Mouse (Mus musculus) heart, postnatal 25 days (tissue): ENCODE results near the gene Mon2. TPM values are rescaled to one million over a fixed set of nuclear protein-coding genes. Genes with fewer than 3 reads are reported as not detected.

Source experiments
- DNase-seq: peaks from one replicate; pipeline ENCODE4 v3.0.0; 2022; ENCODE audit warnings: low spot score
- intact Hi-C: fragments of 180-260 bp; cut with DNase I; formaldehyde crosslinking; loops from one replicate; pipeline ENCODE4 v1.15.1; 2025
- total RNA-seq, 2 experiments: library from RNA; stranded (reverse); gene quantifications; 2 replicates each; pipeline ENCODE4 v1.2.3; 2021

Gene Mon2
- 10 to 100 TPM; 38.1 to 38.4 TPM for total RNA-seq

DNA sequence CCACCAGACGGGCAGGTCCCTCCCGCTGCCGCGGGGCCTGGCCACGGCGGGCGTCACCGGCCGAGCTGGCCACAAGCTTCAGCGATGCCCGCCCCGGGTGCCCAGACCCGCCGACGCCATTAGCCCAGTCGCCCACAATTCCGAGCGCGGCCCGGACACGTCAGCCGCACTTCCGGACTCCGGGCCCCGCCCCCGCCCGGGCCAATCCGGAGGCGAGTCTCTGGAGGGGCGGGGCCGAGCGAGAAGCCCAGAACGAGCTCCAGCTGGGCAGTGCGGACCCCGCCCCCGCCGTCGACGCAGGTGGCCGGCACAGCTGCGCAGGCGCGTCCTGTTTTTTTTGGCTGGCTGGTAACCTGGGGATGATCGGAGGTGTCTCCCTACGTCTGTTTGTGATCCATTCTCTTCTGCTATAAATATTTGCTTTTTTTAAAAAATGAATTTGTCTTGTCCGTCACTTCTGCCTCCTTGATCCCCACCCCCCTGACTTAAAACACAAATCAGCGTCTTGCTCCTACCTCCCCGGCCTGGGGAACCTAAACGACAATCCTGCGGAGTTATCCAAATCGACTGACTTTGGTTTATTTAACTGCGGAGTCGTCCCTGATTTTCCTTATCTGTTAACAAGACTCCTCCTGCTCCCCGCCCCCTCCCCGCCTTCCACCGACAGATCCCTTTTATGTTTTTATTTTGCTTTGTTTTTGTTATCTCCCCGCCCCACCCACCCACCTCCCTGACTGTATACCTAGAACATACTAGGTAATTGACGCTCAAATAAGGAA lies at the start of gene Mon2:
Gene Mon2 (minus strand): TSS at position 261 of the 779 bp plus-strand sequence.
- intact Hi-C loops = no loop called here
- peak; percentile 93 for DNase-seq

DNA sequence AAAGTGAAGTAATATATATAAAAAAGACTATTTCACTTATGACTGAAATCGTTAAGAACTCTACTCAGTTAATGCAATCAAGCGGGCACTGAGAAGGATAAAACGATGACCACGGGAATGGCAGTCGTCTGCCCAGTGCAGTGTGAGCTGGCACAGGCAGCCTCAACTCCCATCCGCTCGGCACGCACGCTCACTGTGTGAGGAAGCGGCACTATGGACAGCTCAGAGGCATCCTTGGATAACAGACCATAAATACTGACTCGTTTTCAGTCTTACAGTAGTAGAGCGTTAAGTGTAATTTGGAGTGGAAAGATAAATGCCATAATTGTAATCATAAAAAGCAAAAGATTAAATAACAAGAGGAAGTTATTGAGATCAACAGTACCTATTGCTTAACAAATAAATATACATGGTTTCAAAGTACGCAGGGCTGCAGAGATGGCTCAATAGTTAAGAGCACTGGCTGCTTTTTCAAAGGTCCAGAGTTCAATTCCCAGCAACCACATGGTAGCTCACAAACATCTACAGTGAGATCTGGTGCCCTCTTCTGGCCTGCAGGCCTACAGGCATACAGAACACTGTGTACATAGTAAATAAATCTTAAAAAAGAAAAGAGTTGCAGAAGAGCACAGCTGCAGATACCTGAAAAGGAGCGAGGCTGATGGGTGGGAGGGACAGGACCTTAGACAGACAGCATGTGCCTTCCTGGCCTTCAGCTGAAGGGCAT lies 44.5 kb upstream of the Mon2 start:
- DNase-seq = no peak
- intact Hi-C loops = no loop called here

DNA sequence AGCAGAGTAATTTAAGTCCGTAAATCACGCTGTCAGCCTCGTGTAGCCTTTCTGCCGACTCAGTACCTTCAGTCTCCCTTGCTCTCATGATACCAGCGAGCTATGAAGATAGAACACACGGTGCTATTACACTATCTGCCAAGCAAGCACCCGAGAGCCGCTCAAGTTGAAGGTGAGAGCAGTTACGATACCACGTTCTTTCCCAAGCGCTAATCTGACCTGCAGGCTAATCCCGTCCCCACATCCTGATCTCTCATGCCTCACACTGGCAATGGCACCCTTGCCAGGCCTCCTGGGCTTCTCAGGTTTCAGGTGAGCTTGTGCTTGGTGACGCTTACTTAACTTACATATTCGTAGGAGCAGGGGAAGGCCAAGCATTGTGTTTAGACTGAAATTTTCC lies 40.6 kb upstream of the Mon2 start:
- intact Hi-C loops = no loop called here
- DNase-seq = no peak

DNA sequence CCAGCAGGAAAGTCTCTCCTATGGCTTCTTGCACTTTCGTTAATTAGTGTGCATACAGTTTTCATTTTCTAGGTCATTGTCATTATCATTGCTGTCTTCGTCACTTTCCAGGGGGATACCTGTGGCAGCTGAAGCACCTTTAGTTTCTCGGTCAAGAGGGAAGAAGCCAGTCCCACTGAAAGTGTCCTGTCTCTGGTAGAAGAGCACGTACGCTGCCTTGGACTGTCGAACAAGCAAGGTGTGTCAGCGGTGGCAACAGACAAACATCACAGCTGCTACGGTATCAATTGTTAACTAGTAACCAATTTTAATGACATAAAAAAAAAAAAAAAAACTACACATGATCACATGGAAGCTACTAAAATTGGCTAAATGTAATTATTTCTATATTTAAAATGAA lies 37.2 kb upstream of the Mon2 start:
- intact Hi-C loops = no loop called here
- no peak for DNase-seq

DNA sequence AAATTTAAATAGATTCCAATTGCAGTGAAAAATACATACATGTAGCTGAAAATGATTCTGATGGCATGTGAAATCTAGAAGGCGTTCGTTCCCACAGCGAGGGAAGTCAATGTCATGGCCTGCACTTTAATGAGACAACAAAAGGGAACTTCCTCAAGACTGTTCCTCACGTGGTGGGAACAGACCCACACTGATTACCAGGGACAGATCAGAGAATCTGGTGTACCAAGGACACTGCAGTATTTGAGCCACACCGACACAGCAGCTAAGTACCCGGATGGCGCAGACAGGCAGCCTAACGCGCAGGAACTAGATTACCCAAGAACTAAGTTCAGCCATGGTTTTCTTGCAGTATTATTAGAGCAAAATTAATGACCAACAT lies 36.5 kb upstream of the Mon2 start:
- intact Hi-C loops = no loop called here
- no peak for DNase-seq

DNA sequence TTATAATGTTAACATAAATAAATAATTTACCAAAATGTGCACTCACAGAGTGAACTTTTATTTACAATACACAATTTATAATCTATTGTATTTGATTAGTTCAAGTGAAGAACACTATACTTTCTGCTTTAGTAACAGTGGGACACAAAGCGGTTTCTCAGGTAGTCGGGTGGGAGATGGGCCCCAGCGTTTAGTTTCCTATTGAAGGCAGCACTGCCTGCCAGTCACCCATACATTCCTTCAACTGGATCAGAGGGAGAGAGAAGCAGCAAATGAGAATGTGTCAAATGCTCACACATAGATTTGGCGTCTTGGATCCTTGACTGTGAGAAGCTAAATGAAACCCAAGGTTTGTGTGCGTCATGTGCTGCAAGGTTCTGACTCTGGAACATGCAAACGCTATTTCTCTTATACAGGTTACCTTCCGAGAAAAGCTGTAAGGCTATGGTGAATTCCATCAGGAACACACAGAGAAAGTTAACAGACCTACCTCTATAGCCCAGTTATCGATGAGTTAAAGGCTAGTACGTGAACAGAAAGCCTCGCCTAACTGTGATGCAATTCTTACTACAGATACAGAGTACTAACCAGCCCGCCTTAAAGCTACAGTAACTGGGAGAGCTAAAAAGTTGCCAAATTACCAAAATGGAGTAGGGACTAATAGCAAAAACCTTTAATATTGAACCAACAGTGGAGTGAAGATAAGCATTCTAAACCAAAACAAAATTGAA lies 35.9 kb upstream of the Mon2 start:
- intact Hi-C loops = no loop called here

DNA sequence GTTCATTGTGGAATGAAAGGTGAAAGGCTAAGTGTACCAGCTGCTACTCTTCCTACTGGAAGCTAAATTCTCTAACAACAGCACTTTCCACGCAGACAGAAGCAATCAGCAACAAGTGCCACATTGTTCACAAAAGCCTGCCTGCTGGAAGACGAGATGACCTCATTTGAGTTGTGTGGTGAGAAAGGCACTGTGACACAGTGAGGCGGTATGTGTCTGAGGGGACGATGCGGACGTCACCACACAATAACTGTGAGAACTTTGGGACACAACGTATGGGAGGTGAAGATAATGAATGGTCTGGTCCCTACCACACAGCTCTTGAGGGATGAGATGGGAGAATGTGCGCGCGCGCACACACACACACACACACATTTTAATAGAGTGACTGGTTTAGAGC lies 34.2 kb upstream of the Mon2 start:
- intact Hi-C loops = no loop called here
- DNase-seq = no peak

More for the DNA sequence above, 35.9 kb upstream of the Mon2 start:
- DNase-seq = no peak

DNA sequence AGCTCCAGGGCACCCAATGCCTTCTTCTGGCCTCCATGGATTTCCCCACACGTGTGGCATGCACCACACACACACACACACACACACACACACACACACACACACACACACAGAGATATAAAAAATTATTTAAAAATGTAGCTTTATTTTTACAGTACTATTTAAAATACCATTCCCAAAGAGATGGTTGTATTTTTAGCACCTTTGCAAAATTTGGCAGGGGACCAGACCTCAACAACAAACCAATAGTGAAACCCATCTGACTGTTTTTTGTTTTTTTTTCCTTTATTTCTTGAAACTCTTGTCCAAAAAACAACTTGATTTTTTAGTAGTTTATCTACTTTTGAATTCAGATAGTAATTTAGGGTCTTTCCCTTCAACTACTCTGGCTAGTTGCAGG lies 32.2 kb upstream of the Mon2 start:
- DNase-seq = no peak
- intact Hi-C loops = no loop called here

DNA sequence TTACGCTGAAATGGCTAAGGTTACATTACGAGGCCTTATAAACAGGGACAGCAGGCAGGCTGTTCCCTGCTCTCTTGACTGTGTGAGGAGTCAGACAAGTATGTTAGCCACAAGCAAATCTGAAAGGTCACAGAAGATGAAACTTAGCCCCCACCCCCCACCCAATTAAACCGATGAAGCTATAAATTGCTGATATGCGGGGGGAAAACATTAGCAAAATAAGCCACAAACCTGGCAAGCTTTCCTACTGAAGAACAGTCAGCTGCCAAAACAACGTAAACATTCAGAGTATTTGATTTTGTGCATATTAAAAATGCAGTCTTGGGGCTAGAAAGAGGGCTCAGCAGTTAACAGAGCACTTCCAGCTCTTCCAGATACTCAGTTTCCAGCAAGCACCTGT lies 31.8 kb upstream of the Mon2 start:
- intact Hi-C loops = no loop called here
- no peak for DNase-seq

DNA sequence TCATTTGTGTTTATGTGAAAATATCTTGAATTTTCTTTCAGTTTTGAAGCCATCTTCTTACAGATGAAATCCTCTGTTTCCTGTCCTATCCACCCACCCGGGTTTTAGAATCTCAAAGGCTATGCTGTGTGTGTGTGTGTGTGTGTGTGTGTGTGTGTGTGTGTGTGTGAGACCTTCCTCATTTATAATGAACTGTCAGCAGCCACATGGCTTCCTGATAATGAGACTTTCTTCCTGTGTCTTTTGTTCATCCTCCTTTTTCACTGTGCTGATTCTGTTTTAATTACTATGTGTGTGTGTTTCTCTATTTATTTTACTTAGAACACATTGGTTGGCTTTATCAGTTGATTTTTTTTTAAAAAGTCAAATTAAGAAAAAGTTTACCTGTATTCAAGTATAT lies 25.0 kb upstream of the Mon2 start:
- DNase-seq = no peak
- intact Hi-C loops = no loop called here

DNA sequence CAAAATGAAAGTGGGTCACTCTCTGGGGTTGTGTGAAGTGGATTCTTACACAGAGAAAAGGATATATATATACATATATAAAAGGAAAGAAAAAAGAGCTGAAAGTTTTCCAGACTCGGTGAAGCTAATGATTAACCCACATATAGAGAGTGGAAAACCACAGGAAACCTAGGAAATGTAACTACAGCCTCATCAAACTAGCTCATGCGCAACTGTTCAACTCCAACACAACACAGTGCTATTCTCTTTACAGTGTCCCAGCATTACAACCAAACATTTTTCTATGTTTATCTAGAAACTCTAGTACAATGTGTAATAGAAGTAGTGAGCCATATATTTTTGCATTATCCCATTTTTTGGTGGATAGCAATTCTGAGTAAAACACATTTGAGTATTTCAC lies 24.3 kb upstream of the Mon2 start:
- intact Hi-C loops = no loop called here
- no peak for DNase-seq

DNA sequence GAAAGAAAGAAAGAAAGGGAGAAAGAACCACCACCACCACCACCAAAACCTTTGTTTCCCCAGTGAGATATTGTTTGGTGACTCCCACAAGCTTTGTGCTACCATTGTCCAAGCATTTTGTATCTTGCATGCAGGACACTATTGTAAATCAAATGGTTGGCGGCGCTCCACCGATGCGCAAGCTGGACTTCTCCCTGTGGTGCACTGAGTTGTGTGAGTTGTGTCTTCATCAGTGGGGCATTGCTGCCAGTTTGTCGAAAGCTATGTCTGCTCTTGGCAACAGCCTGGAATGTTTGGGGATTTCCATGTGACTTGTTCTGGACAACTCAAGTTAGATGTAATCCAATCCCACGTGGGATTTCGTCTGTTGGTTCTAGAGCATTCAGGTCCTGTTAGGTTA lies 18.2 kb upstream of the Mon2 start:
- intact Hi-C loops = loop anchor here (5.0 kb wide), 1 partner anchor 287 kb away; no protein-coding TSS in a partner anchor
- no peak for DNase-seq

DNA sequence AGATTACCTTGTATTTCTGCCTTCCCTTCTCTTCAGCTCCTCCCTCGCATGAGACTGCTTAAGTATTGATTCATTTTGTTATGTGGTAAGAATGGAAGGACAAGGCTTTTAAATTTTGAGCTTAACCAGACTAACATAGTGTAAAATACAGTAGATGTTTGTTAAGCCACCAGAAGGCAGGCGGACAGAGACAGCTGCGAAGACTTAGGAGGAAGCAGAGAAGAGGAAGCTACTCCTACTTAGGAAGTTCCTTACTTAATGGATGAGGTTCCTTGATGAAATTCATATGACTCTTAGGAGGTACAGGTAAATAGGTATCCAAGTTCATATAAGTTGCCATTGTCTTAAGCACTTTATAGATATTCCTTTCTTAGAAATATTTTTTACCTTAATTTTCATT lies 16.3 kb upstream of the Mon2 start:
- intact Hi-C loops = loop anchor here (2.0 to 5.0 kb wide), 2 partner anchors 52 to 285 kb away; no protein-coding TSS in a partner anchor
- DNase-seq = no peak

DNA sequence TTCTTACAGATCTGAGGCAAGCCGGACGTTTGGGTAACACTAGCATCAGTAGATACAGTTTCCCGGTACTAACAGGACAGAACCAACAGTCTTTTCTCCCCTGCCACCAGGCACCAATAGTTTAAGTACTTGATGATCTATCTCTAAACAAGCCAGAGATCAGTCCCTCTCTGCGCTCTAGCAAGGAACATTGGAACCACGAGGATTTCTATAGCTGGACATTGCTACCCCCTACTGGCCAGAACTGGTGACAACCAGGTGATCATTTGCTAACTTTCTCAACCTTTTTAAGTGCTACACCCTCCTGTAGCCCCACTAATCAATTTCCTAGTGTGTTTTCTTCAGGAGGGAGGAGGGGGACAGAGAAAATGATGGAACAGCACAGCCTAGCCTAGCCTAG lies 15.4 kb upstream of the Mon2 start:
- no peak for DNase-seq
- intact Hi-C loops = loop anchor here (2.0 to 5.0 kb wide), 2 partner anchors 51 to 284 kb away; no protein-coding TSS in a partner anchor

DNA sequence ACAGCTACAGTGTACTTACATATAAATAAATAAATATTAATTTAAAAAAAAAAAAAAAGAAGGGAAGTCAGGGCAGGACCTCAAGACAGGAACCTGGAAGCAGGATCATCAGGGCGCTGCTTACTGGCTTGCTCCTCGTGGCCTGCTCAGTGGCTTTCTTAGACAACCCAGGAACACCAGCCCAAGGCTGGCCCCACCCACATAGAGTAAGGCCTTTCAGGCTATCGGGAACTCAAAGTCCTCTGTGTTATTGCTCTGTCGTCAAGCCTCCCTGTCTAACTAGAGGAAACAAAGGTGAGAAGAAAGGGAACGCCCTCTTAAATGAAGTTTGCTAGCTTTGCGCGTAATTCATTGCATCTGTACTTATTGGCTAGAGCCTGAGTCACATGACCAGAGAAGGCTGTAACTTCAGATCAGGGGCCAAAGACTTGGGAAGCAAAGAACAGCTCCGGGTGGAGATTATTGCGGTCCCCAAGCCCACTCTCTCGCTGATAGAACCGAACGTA lies 13.2 kb upstream of the Mon2 start:
- DNase-seq = no peak
- intact Hi-C loops = no loop called here

DNA sequence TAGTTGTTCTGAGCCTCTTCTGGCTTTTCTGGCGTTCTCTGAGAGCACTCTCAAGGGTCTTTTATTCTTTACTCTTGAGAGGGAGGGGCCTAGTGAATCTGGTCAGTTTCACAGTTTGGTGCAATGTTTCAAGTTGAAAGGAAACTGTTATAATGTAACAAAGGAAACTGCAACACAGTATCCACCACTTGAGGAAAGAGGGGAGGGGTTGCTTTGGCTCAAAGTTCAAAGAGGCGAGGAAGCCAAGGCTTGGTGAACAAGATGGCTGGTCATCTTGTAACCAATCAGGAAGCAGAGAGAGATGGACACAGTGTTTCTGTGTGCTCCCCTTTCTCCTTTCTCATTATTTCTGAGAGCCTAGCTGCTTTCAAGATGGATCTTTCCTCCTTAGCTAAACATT lies 10.5 kb upstream of the Mon2 start:
- no peak for DNase-seq
- intact Hi-C loops = no loop called here

DNA sequence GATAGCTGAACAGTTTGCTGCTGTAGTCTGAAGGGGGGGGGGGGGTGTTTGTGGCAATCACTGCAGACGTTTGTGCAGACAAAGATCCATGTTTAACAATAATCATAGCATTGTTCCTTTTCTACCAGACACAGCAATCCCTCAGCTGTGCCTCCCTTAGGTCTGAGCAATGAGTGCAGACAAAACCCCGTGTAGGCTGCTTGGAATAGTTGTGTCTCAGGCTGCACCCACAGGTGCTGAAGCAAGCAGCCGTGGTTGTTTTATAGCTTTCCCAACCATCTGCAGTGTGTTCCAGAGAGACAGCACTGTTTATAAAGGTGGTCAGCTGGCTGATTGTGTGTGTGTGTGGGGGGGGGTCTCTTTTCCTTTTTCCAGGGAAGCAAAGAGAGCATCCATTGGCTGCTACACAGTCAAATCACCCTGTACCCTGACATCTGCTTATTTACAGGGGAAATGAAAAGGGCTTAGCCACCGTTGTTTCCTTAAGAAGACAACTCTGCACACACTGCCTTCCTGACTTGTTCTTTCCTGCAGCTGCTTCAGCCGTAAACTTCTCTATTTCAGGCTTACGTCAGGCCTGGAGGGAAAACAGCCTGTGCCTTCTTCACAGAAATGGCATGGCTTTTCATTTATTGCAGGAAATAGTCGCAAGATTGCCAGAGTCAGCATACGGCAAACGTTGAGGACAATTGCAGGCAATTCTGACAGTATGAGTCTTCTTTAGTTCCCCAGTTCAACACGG lies 8.8 kb upstream of the Mon2 start:
- no peak for DNase-seq
- intact Hi-C loops = no loop called here

DNA sequence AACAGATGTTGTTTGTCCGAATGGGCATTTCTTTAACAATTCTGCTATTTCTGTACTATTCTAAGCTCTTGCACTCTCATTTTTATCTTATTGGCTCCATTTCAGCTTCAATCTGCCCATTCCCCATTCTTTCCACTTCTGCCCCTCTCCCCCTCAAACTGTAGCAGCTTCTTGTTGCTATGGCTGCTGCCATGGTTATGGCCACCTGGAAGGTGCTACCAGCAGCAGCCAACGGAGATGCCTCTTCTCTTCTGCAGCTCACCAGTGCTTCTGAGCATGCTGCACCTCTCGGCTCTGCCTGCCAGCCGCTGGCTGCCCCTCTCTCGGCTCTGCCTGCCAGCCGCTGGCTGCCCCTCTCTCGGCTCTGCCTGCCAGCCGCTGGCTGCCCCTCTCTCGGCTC lies 8.0 kb upstream of the Mon2 start:
- no peak for DNase-seq
- intact Hi-C loops = no loop called here

DNA sequence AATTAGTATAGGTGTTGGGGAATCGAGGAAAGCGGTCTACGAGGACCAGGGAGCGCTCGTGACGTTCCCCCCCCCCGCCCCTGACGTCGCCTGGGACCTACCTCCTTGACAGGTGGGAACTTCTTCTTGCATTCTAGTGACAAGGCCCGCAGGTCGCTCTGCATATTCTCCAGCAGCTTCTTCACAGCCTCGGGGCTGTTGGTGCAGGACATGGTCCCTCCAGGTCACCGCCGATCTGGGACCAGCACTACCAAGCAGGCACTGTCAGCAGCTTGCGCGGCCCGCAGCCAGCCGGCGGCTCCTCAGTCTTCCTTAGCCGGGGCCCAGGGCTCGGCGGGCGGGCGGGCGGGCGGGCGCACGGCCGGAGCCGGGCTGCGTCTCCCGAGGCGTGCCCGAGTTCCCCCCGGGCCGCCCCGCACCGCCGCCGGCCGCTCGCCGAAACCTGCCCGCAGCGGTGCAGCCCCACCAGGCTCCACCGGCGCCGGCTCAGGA lies 508 bp downstream of the Mon2 start:
- no peak for DNase-seq
- intact Hi-C loops = no loop called here

DNA sequence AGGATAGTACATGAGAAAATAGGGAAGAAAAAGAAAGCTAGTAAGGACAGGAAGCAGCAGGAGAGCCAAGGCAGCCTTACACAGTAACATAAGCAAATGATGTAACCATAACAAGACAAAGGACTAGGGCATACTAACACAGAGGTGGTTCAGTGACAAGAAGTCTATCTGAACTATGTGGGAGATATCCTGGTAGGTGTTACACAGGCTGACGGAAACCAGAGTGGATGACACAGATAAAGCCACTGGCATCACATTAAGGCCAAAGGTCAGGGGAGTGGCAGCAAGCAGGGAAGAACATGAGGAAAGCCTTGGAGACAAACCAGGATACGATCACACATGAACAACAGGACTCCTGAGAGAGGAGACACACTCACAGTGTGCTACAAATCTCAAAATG lies 4.3 kb downstream of the Mon2 start:
- intact Hi-C loops = no loop called here
- DNase-seq = no peak
